Mouse (Mus musculus) thymus, adult 2 months (tissue): ENCODE data around the gene Pdzph1. TPM values are rescaled to one million over a fixed set of nuclear protein-coding genes. Genes with fewer than 3 reads are reported as not detected.

Source experiments
- DNase-seq: peaks from one replicate; pipeline ENCODE4 v3.0.0; 2021
- H3K27ac ChIP-seq: fragments of 200-500 bp; 2 replicates; pipeline ENCODE4 v1.5.1; 2012; ENCODE audit warnings: low read length, control low read depth; ENCODE audit not compliant: control insufficient read depth, insufficient read depth
- H3K27me3 ChIP-seq: fragments of 200-500 bp; 2 replicates; pipeline ENCODE4 v1.6.1; 2012; ENCODE audit warnings: mild to moderate bottlenecking, low read length, moderate library complexity, mixed read lengths; ENCODE audit not compliant: control insufficient read depth, insufficient read depth
- H3K36me3 ChIP-seq: fragments of 200-500 bp; 2 replicates; pipeline ENCODE4 v1.6.1; 2012; ENCODE audit warnings: mild to moderate bottlenecking, low read length, moderate library complexity; ENCODE audit not compliant: control insufficient read depth, insufficient read depth
- H3K4me1 ChIP-seq: fragments of 200-500 bp; replicated peaks from 2 replicates; pipeline ENCODE4 v1.6.1; 2012; ENCODE audit warnings: low read length; ENCODE audit not compliant: control insufficient read depth, insufficient read depth
- H3K4me3 ChIP-seq: fragments of 200-500 bp; 2 replicates; pipeline ENCODE4 v1.5.1; 2012; ENCODE audit warnings: mild to moderate bottlenecking, low read length, control low read depth, moderate library complexity; ENCODE audit not compliant: control insufficient read depth, insufficient read depth
- CTCF ChIP-seq: fragments of 200-500 bp; IDR thresholded peaks from 2 replicates; pipeline ENCODE4 v1.5.1; 2012; ENCODE audit warnings: mild to moderate bottlenecking, control low read depth, low read length, moderate library complexity, borderline replicate concordance; ENCODE audit not compliant: control insufficient read depth, poor library complexity, insufficient read depth; ENCODE audit errors: extremely low read depth
- POLR2A ChIP-seq: fragments of 200-500 bp; IDR thresholded peaks from 2 replicates; pipeline ENCODE4 v1.6.1; 2012; ENCODE audit warnings: mild to moderate bottlenecking, low read length, control low read depth, moderate library complexity; ENCODE audit not compliant: control insufficient read depth, poor library complexity, insufficient read depth; ENCODE audit errors: extremely low read depth
- WGBS: fragments of 180-500 bp; shearing (Covaris S2); methylation state at CpG from one replicate; pipeline ENCODE4 v1.1.7; 2018; 5-methylcytosine and 5-hydroxymethylcytosine counted together
- polyA plus RNA-seq: library from polyadenylated mRNA; depleted of rRNA; stranded (reverse); fragments of >200 nt; gene quantifications from 2 replicates; pipeline ENCODE4 v1.2.3, GENCODE M21; 2012; rRNA removed

The Pdzph1 gene
- polyA plus RNA-seq, 1 experiment: not detected

DNA sequence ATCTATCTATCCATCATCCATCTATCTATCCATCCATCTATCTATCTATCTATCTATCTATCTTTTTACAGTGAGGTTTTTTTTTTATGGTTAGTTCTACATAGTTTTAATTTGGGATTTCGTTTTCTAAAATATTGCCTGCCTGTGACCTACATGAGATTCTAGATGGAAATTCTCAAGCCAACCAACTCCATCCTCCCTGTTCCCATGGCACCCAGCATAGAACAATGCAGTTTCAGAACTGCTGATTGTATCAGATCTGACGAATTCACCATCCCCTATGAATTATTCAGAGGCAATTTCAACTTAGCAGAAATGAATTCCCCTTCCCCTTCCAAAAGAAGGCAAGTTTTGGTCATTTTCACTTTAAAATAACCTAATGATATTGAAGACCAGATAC, 85.2 kb downstream of the Pdzph1 start:
- 78% methylated on average over 2 of the region's 2 CpGs for WGBS
- Histone ChIP-seq H3K4me1 (no peaks in the 10 kb centered on the region), H3K27ac (no peak overlapping the region), H3K4me3 (no peak overlapping the region), H3K36me3 (no peaks in the 10 kb centered on the region), H3K27me3 (no peaks in the 10 kb centered on the region)
- no peak for TF ChIP-seq POLR2A
- TF ChIP-seq CTCF: no peak
- no peak for DNase-seq

GRCm38 (mm10) chr17:58891488-58892210, 99.5 kb downstream of the Pdzph1 start:
- TF ChIP-seq CTCF: no peak
- no peak for TF ChIP-seq POLR2A
- no peaks in the 10 kb centered on the region for H3K4me1 ChIP-seq
- no peaks in the 10 kb centered on the region for H3K27me3 ChIP-seq
- H3K4me3 ChIP-seq: no peak overlapping the region
- no peak overlapping the region for H3K27ac ChIP-seq
- no peaks in the 10 kb centered on the region for H3K36me3 ChIP-seq
- WGBS: 59% methylated on average over 4 of the region's 4 CpGs
- DNase-seq: no peak

GRCm38 (mm10) chr17:58889905-58890645, 101.1 kb downstream of the Pdzph1 start:
- Histone ChIP-seq H3K36me3 (no peaks in the 10 kb centered on the region), H3K27ac (no peak overlapping the region), H3K4me3 (no peak overlapping the region), H3K27me3 (no peaks in the 10 kb centered on the region), H3K4me1 (no peaks in the 10 kb centered on the region)
- 83% methylated on average over 4 of the region's 4 CpGs for WGBS
- TF ChIP-seq CTCF (no peak), POLR2A (no peak)
- DNase-seq: no peak

DNA sequence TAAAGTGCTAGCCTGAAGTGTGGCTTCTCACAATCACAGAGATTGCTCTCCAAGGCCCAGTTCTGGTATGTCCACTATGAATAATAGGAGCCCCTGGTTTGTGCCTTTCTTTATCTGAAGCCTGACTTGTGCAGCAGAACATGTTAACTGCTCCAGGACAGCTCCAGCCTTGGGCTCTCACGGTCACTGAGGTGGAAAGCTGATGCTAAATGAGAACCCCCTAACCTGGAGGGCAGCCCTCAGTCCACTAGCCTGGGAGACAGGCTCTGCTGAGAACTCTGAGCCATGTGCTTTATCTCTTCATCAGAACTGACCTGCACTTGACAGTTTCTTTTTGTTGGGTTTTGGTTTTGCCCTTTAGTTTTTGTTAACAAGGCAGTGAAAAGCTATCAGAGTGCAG, 106.8 kb downstream of the Pdzph1 start:
- Histone ChIP-seq H3K36me3 (no peaks in the 10 kb centered on the region), H3K4me3 (no peak overlapping the region), H3K27ac (no peak overlapping the region), H3K27me3 (no peaks in the 10 kb centered on the region), H3K4me1 (no peaks in the 10 kb centered on the region)
- WGBS: 69% methylated on average over 1 of the region's 1 CpGs
- TF ChIP-seq CTCF (no peak), POLR2A (no peak)
- DNase-seq: no peak

DNA sequence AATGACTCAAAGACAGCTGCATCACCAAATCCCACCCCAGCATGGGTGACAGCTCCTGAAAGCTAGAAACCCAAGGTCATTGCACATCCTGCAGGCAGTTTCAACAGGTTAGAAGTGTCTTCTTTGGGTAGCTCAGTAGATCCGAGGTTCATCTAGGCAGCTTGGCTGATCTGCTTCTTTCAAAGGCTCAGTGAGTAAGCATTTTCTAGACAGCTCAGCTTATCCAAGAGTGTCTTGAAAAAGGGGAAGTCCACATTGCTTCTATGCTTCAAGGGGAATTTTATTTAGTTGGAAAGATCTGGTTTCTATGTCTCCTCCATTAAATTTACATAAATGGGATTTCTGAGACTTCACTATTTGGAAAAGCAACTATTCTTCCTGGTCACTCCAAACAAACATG, 117.8 kb downstream of the Pdzph1 start:
- WGBS: 8% methylated on average over 1 of the region's 1 CpGs
- Histone ChIP-seq H3K4me1 (no peaks in the 10 kb centered on the region), H3K27me3 (no peaks in the 10 kb centered on the region), H3K36me3 (no peaks in the 10 kb centered on the region), H3K27ac (no peak overlapping the region), H3K4me3 (no peak overlapping the region)
- DNase-seq: no peak
- TF ChIP-seq CTCF (no peak), POLR2A (no peak)

DNA sequence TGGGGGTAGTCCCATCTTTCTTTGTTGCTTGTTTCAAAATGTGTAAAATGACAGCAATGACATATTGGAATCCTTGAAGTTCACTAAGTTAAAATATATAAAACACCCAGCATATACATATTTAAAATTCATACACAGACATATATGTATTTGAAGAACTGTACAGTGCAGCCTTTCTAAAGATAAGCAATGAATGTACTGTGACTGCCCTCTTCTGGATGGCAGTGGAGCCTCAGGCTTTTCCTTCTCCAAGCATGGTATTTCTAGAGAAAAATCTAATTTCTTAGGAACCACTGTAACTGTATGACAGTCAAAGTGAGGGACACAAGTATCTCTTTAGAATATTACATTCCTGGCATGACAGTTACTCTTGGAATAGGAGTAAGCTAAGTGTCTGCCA, 120.4 kb downstream of the Pdzph1 start:
- TF ChIP-seq CTCF: no peak
- TF ChIP-seq POLR2A: no peak
- Histone ChIP-seq H3K36me3 (no peaks in the 10 kb centered on the region), H3K4me1 (no peaks in the 10 kb centered on the region), H3K27me3 (no peaks in the 10 kb centered on the region), H3K27ac (no peak overlapping the region), H3K4me3 (no peak overlapping the region)
- DNase-seq: no peak

Other genes starting within 250 kb of the Pdzph1 start
- gene Nudt12, start 22.0 kb upstream of the Pdzph1 start, polyA plus RNA-seq: 1.0 and 2.0 TPM in 2 replicates